Mouse (Mus musculus): ENCODE results near the gene Schip1. TPM values are rescaled to one million over a fixed set of nuclear protein-coding genes. Genes with fewer than 3 reads are reported as not detected.

Schip1 gene
- polyA plus RNA-seq, 1 experiment from 2014 or later: 37.1 TPM

GRCm38 (mm10) chr3:68583031-68583693, 518.6 kb downstream of the Schip1 start:
- Histone ChIP-seq H3K9ac (ENCODE audit: low read depth, low read length) (peak overlapping the region; percentile 37; the same call in 1 of the 2 replicates), H3K9me3 (ENCODE audit: control insufficient read depth, low read length) (no peaks in the 10 kb centered on the region), H3K4me3 (ENCODE audit: low read depth, low read length) (0 out of 2 replicates have a peak overlapping the region, but pooled peaks have one; percentile 8), H3K27me3 (replicated peaks; ENCODE audit: control insufficient read depth, insufficient read depth, low read length) (no peaks in the 10 kb centered on the region), H3K27ac (replicated peaks; ENCODE audit: low read depth, low read length) (peak overlapping the region; percentile 72), H3K4me2 (ENCODE audit: low read depth, low read length) (peak overlapping the region; percentile 48), H3K4me1 (ENCODE audit: control insufficient read depth, insufficient read depth, low read length) (peaks cover 24% of the 10 kb centered on the region), H3K36me3 (ENCODE audit: control insufficient read depth, insufficient read depth, low read length) (no peaks in the 10 kb centered on the region)
- DNase-seq (ENCODE audit: low spot score): no peak
- WGBS: 6% methylated on average over 14 of the region's 14 CpGs
- ATAC-seq (ENCODE audit: low read depth): no peak

- H3K9me3 ChIP-seq (ENCODE audit: control insufficient read depth, low read length): no peaks in the 10 kb centered on the region
- peak overlapping the region; percentile 72; the same call in 1 of the 2 replicates for H3K27ac ChIP-seq (replicated peaks; ENCODE audit: low read depth, low read length)
- peak overlapping the region; percentile 48 for H3K4me2 ChIP-seq (ENCODE audit: low read depth, low read length)
- no peak overlapping the region for H3K4me3 ChIP-seq (ENCODE audit: low read depth, low read length)
- ATAC-seq (ENCODE audit: low read depth) (no peak), DNase-seq (ENCODE audit: low spot score) (no peak)
- peaks cover 25% of the 10 kb centered on the region for H3K4me1 ChIP-seq (ENCODE audit: control insufficient read depth, insufficient read depth, low read length)
- H3K27me3 ChIP-seq (replicated peaks; ENCODE audit: control insufficient read depth, insufficient read depth, low read length): no peaks in the 10 kb centered on the region
- 41% methylated on average over 13 of the region's 14 CpGs for WGBS
- no peaks in the 10 kb centered on the region for H3K36me3 ChIP-seq (ENCODE audit: control insufficient read depth, insufficient read depth, low read length)
- peak overlapping the region; percentile 37; the same call in 1 of the 2 replicates for H3K9ac ChIP-seq (ENCODE audit: low read depth, low read length)
These were observed 519.3 kb downstream of the Schip1 start for GRCm38 (mm10) chr3:68583771-68584511.

GRCm38 (mm10) chr3:68585213-68585612, 520.6 kb downstream of the Schip1 start:
- no peak for ATAC-seq (ENCODE audit: low read depth)
- H3K4me2 ChIP-seq (ENCODE audit: low read depth, low read length): no peak overlapping the region
- no peak overlapping the region for H3K9ac ChIP-seq (ENCODE audit: low read depth, low read length)
- H3K9me3 ChIP-seq (ENCODE audit: control insufficient read depth, low read length): no peaks in the 10 kb centered on the region
- H3K27me3 ChIP-seq (replicated peaks; ENCODE audit: control insufficient read depth, insufficient read depth, low read length): no peaks in the 10 kb centered on the region
- DNase-seq (ENCODE audit: low spot score): no peak
- 79% methylated on average over 4 of the region's 4 CpGs for WGBS
- no peaks in the 10 kb centered on the region for H3K36me3 ChIP-seq (ENCODE audit: control insufficient read depth, insufficient read depth, low read length)
- no peak overlapping the region for H3K27ac ChIP-seq (replicated peaks; ENCODE audit: low read depth, low read length)
- peaks cover 30% of the 10 kb centered on the region for H3K4me1 ChIP-seq (ENCODE audit: control insufficient read depth, insufficient read depth, low read length)
- H3K4me3 ChIP-seq (ENCODE audit: low read depth, low read length): no peak overlapping the region

GRCm38 (mm10) chr3:68586646-68587064, 522.1 kb downstream of the Schip1 start:
- H3K4me3 ChIP-seq (ENCODE audit: low read depth, low read length): no peak overlapping the region
- H3K4me1 ChIP-seq (ENCODE audit: control insufficient read depth, insufficient read depth, low read length): peaks cover 38% of the 10 kb centered on the region
- H3K4me2 ChIP-seq (ENCODE audit: low read depth, low read length): 0 out of 2 replicates have a peak overlapping the region, but pooled peaks have one; percentile 3
- DNase-seq (ENCODE audit: low spot score) (no peak), ATAC-seq (ENCODE audit: low read depth) (no peak)
- no peaks in the 10 kb centered on the region; the same call in 1 of the 2 replicates for H3K27me3 ChIP-seq (replicated peaks; ENCODE audit: control insufficient read depth, insufficient read depth, low read length)
- H3K36me3 ChIP-seq (ENCODE audit: control insufficient read depth, insufficient read depth, low read length): no peaks in the 10 kb centered on the region
- no peak overlapping the region for H3K9ac ChIP-seq (ENCODE audit: low read depth, low read length)
- no peaks in the 10 kb centered on the region for H3K9me3 ChIP-seq (ENCODE audit: control insufficient read depth, low read length)
- H3K27ac ChIP-seq (replicated peaks; ENCODE audit: low read depth, low read length): no peak overlapping the region
- 22% methylated on average over 9 of the region's 9 CpGs for WGBS

- Histone ChIP-seq H3K4me2 (ENCODE audit: low read depth, low read length) (no peak overlapping the region), H3K9me3 (ENCODE audit: control insufficient read depth, low read length) (no peaks in the 10 kb centered on the region), H3K4me1 (ENCODE audit: control insufficient read depth, insufficient read depth, low read length) (peaks cover 35% of the 10 kb centered on the region), H3K27ac (replicated peaks; ENCODE audit: low read depth, low read length) (no peak overlapping the region), H3K36me3 (ENCODE audit: control insufficient read depth, insufficient read depth, low read length) (no peaks in the 10 kb centered on the region), H3K27me3 (replicated peaks; ENCODE audit: control insufficient read depth, insufficient read depth, low read length) (no peaks in the 10 kb centered on the region; the same call in 1 of the 2 replicates), H3K9ac (ENCODE audit: low read depth, low read length) (no peak overlapping the region), H3K4me3 (ENCODE audit: low read depth, low read length) (no peak overlapping the region)
- ATAC-seq (ENCODE audit: low read depth): 0 out of 2 replicates have a peak, but pooled peaks have one; percentile 35
- WGBS: 61% methylated on average over 10 of the region's 10 CpGs
- no peak for DNase-seq (ENCODE audit: low spot score)
These were observed 523.1 kb downstream of the Schip1 start for GRCm38 (mm10) chr3:68587567-68588245.

GRCm38 (mm10) chr3:68589220-68589840, 524.7 kb downstream of the Schip1 start:
- ATAC-seq (ENCODE audit: low read depth): no peak
- WGBS: 64% methylated on average over 9 of the region's 9 CpGs
- H3K36me3 ChIP-seq (ENCODE audit: control insufficient read depth, insufficient read depth, low read length): no peaks in the 10 kb centered on the region
- H3K9ac ChIP-seq (ENCODE audit: low read depth, low read length): no peak overlapping the region
- no peak overlapping the region for H3K4me3 ChIP-seq (ENCODE audit: low read depth, low read length)
- H3K27me3 ChIP-seq (replicated peaks; ENCODE audit: control insufficient read depth, insufficient read depth, low read length): no peaks in the 10 kb centered on the region; the same call in 1 of the 2 replicates
- no peak for DNase-seq (ENCODE audit: low spot score)
- H3K27ac ChIP-seq (replicated peaks; ENCODE audit: low read depth, low read length): no peak overlapping the region
- H3K4me2 ChIP-seq (ENCODE audit: low read depth, low read length): no peak overlapping the region
- peaks cover 23% of the 10 kb centered on the region for H3K4me1 ChIP-seq (ENCODE audit: control insufficient read depth, insufficient read depth, low read length)
- H3K9me3 ChIP-seq (ENCODE audit: control insufficient read depth, low read length): no peaks in the 10 kb centered on the region

GRCm38 (mm10) chr3:68590436-68590835, 525.8 kb downstream of the Schip1 start:
- Histone ChIP-seq H3K4me1 (ENCODE audit: control insufficient read depth, insufficient read depth, low read length) (peaks cover 23% of the 10 kb centered on the region), H3K9ac (ENCODE audit: low read depth, low read length) (no peak overlapping the region), H3K27ac (replicated peaks; ENCODE audit: low read depth, low read length) (no peak overlapping the region), H3K27me3 (replicated peaks; ENCODE audit: control insufficient read depth, insufficient read depth, low read length) (no peaks in the 10 kb centered on the region; the same call in 1 of the 2 replicates), H3K4me2 (ENCODE audit: low read depth, low read length) (no peak overlapping the region), H3K36me3 (ENCODE audit: control insufficient read depth, insufficient read depth, low read length) (no peaks in the 10 kb centered on the region), H3K4me3 (ENCODE audit: low read depth, low read length) (no peak overlapping the region), H3K9me3 (ENCODE audit: control insufficient read depth, low read length) (no peaks in the 10 kb centered on the region)
- peak; percentile 73 for ATAC-seq (ENCODE audit: low read depth)
- WGBS: 35% methylated on average over 8 of the region's 8 CpGs
- DNase-seq (ENCODE audit: low spot score): peak; percentile 62

- Histone ChIP-seq H3K4me1 (ENCODE audit: control insufficient read depth, insufficient read depth, low read length) (peaks cover 14% of the 10 kb centered on the region), H3K9me3 (ENCODE audit: control insufficient read depth, low read length) (no peaks in the 10 kb centered on the region), H3K27me3 (replicated peaks; ENCODE audit: control insufficient read depth, insufficient read depth, low read length) (no peaks in the 10 kb centered on the region; the same call in 1 of the 2 replicates), H3K27ac (replicated peaks; ENCODE audit: low read depth, low read length) (no peak overlapping the region), H3K9ac (ENCODE audit: low read depth, low read length) (no peak overlapping the region), H3K4me3 (ENCODE audit: low read depth, low read length) (no peak overlapping the region), H3K4me2 (ENCODE audit: low read depth, low read length) (no peak overlapping the region), H3K36me3 (ENCODE audit: control insufficient read depth, insufficient read depth, low read length) (no peaks in the 10 kb centered on the region)
- DNase-seq (ENCODE audit: low spot score) (no peak), ATAC-seq (ENCODE audit: low read depth) (no peak)
- WGBS: 69% methylated on average over 10 of the region's 10 CpGs
These were observed 528.0 kb downstream of the Schip1 start for GRCm38 (mm10) chr3:68592575-68592974.
